Mouse (Mus musculus): ENCODE results near the gene Crip2. TPM values are rescaled to one million over a fixed set of nuclear protein-coding genes. Genes with fewer than 3 reads are reported as not detected.
A peak's percentile ranks its signal among the peaks of the same experiment; 100 is the strongest.

Gene Crip2
- polyA plus RNA-seq, 1 experiment from 2014 or later: 273 TPM

DNA sequence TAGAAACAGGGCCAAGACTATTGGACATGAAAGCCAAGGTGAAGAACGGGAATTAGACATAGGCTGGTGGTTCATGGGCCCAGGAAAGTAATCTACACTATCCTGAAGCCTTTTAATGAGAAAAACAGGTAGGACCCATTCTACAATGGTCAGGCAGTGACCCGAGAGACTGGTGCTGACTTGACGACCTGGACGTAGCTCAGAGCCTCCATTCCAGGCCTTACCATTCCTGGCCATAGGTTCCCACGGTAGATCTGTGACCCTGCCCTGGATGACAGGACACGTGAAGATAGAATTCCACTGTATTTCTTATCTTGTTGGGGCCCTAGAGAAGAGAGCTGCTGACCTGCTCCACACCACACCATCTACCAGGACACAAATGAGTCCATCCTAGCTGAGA lies 1.7 kb upstream of the Crip2 start:
- no peak overlapping the region for H3K9ac ChIP-seq
- WGBS: 70% methylated on average over 6 of the region's 6 CpGs
- no peak for TF ChIP-seq CTCF (IDR thresholded peaks at IDR 0.05; ENCODE audit: low read depth)
- H3K9me3 ChIP-seq (ENCODE audit: low read depth, low read length): no peaks in the 10 kb centered on the region
- H3K27ac ChIP-seq (ENCODE audit: low read depth): peak overlapping the region; percentile 58; the same call in 1 of the 2 replicates
- H3K27me3 ChIP-seq (ENCODE audit: insufficient read depth, low read length): no peaks in the 10 kb centered on the region
- peaks cover 27% of the 10 kb centered on the region for H3K4me1 ChIP-seq (ENCODE audit: insufficient read depth)
- no peak for DNase-seq
- H3K4me2 ChIP-seq: no peak overlapping the region
- H3K36me3 ChIP-seq (ENCODE audit: insufficient read depth): peaks cover 55% of the 10 kb centered on the region
- no peak overlapping the region for H3K4me3 ChIP-seq (ENCODE audit: low read depth, low read length)
- no peak for ATAC-seq (ENCODE audit: insufficient read depth)

- H3K27ac ChIP-seq (ENCODE audit: low read depth): peak overlapping the region; percentile 58
- peak overlapping the region; percentile 77 for H3K4me2 ChIP-seq
- no peak overlapping the region for H3K9ac ChIP-seq
- peaks cover 54% of the 10 kb centered on the region for H3K36me3 ChIP-seq (ENCODE audit: insufficient read depth)
- no peak for TF ChIP-seq CTCF (IDR thresholded peaks at IDR 0.05; ENCODE audit: low read depth)
- ATAC-seq (ENCODE audit: insufficient read depth) (0 out of 2 replicates have a peak, but pooled peaks have one; percentile 0), DNase-seq (peak; percentile 42)
- no peaks in the 10 kb centered on the region for H3K27me3 ChIP-seq (ENCODE audit: insufficient read depth, low read length)
- H3K4me3 ChIP-seq (ENCODE audit: low read depth, low read length): peak overlapping the region; percentile 57
- WGBS: 29% methylated on average over 11 of the region's 11 CpGs
- H3K9me3 ChIP-seq (ENCODE audit: low read depth, low read length): no peaks in the 10 kb centered on the region
- H3K4me1 ChIP-seq (ENCODE audit: insufficient read depth): peaks cover 28% of the 10 kb centered on the region
These were observed 853 bp upstream of the Crip2 start for GRCm38 (mm10) chr12:113138901-113139864.

DNA sequence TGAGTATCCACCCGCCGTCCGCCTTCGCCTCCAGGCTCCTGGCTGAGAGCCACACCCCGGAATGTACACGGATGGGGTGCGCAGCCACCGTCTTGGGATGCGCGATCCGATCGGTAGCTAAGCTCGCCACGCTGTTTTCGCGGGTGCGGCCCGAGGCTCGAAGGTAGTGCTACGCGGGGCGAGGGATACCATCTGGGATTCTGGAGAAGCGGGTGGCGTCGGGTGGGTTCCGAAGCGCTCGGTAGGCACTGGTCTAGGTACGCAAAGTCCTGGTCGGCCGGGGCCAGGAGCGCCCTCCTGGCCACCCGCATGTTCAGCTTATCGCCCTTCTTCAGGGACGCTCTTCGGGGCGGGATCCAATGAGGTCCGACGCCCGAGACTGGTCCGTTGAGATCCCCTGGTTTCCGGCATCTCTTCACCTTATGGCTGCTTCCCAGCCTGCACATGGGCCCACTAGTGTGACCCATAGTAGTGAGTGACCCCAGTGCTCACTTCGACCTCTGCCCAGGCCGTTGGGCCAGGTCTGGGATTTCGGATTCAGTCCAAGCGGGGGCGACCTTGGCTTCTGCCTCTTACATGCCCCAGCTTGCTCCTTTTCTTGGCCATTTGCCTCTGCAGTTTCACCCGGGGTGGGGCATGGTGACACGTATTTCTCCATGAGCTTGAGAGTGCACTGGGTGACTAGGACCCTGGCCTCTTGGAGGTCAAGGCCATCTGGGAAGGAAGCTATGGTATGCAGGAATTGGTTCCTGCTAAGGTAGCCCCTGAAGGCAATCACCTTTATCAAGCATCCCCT lies 778 bp downstream of the Crip2 start:
- ATAC-seq (ENCODE audit: insufficient read depth) (no peak; the same call in 1 of the 2 replicates), DNase-seq (peak; percentile 19)
- 5% methylated on average over 49 of the region's 49 CpGs for WGBS
- H3K36me3 ChIP-seq (ENCODE audit: insufficient read depth): peaks cover 52% of the 10 kb centered on the region
- H3K4me2 ChIP-seq: peak overlapping the region; percentile 77
- H3K27ac ChIP-seq (ENCODE audit: low read depth): peak overlapping the region; percentile 89
- peak overlapping the region; percentile 59 for H3K9ac ChIP-seq
- no peaks in the 10 kb centered on the region for H3K9me3 ChIP-seq (ENCODE audit: low read depth, low read length)
- no peak for TF ChIP-seq CTCF (IDR thresholded peaks at IDR 0.05; ENCODE audit: low read depth)
- H3K4me3 ChIP-seq (ENCODE audit: low read depth, low read length): peak overlapping the region; percentile 57
- H3K4me1 ChIP-seq (ENCODE audit: insufficient read depth): peaks cover 28% of the 10 kb centered on the region
- H3K27me3 ChIP-seq (ENCODE audit: insufficient read depth, low read length): no peaks in the 10 kb centered on the region

- TF ChIP-seq CTCF (IDR thresholded peaks at IDR 0.05; ENCODE audit: low read depth): no peak
- H3K4me3 ChIP-seq (ENCODE audit: low read depth, low read length): peak overlapping the region; percentile 57
- H3K27ac ChIP-seq (ENCODE audit: low read depth): peak overlapping the region; percentile 89
- H3K9ac ChIP-seq: peak overlapping the region; percentile 59
- no peaks in the 10 kb centered on the region for H3K9me3 ChIP-seq (ENCODE audit: low read depth, low read length)
- ATAC-seq (ENCODE audit: insufficient read depth): no peak
- no peaks in the 10 kb centered on the region for H3K27me3 ChIP-seq (ENCODE audit: insufficient read depth, low read length)
- peaks cover 30% of the 10 kb centered on the region for H3K4me1 ChIP-seq (ENCODE audit: insufficient read depth)
- peaks cover 47% of the 10 kb centered on the region for H3K36me3 ChIP-seq (ENCODE audit: insufficient read depth)
- peak overlapping the region; percentile 77 for H3K4me2 ChIP-seq
- WGBS: 28% methylated on average over 8 of the region's 8 CpGs
- DNase-seq: peak; percentile 65
These were observed 1.5 kb downstream of the Crip2 start for GRCm38 (mm10) chr12:113141531-113141973.

GRCm38 (mm10) chr12:113142021-113142975 lies 2.3 kb downstream of the Crip2 start:
- Histone ChIP-seq H3K9me3 (ENCODE audit: low read depth, low read length) (no peaks in the 10 kb centered on the region), H3K36me3 (ENCODE audit: insufficient read depth) (peaks cover 40% of the 10 kb centered on the region), H3K4me1 (ENCODE audit: insufficient read depth) (peaks cover 30% of the 10 kb centered on the region), H3K27me3 (ENCODE audit: insufficient read depth, low read length) (no peaks in the 10 kb centered on the region), H3K4me2 (peak overlapping the region; percentile 77), H3K4me3 (ENCODE audit: low read depth, low read length) (peak overlapping the region; percentile 57), H3K27ac (ENCODE audit: low read depth) (peak overlapping the region; percentile 89), H3K9ac (peak overlapping the region; percentile 59)
- TF ChIP-seq CTCF (IDR thresholded peaks at IDR 0.05; ENCODE audit: low read depth): no peak
- WGBS: 13% methylated on average over 15 of the region's 15 CpGs
- peak; percentile 64 for ATAC-seq (ENCODE audit: insufficient read depth)
- DNase-seq: peak; percentile 87

DNA sequence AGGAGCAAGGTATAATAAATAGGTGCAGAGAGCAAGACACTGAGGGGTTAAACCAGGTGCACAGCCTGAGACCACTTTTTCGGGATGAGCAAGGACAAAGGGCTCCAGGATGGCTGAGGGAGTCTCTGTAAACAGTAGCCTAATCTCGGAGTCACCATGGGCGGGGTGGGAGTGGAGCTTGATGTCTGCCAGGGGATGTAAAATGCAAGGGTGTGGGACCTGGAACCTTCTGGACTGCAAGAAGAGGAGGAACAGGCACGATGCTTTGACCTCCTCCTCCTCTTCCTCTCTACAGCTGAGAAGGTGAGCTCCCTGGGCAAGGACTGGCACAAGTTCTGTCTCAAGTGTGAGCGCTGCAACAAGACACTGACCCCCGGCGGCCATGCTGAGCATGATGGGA lies 3.1 kb downstream of the Crip2 start:
- 47% methylated on average over 7 of the region's 7 CpGs for WGBS
- ATAC-seq (ENCODE audit: insufficient read depth) (no peak), DNase-seq (no peak)
- H3K9me3 ChIP-seq (ENCODE audit: low read depth, low read length): no peaks in the 10 kb centered on the region
- H3K27ac ChIP-seq (ENCODE audit: low read depth): peak overlapping the region; percentile 89; the same call in 1 of the 2 replicates
- 0 out of 2 replicates have a peak, but pooled peaks have one; percentile 16 for TF ChIP-seq CTCF (IDR thresholded peaks at IDR 0.05; ENCODE audit: low read depth)
- peaks cover 31% of the 10 kb centered on the region for H3K36me3 ChIP-seq (ENCODE audit: insufficient read depth)
- peaks cover 30% of the 10 kb centered on the region for H3K4me1 ChIP-seq (ENCODE audit: insufficient read depth)
- H3K4me2 ChIP-seq: peak overlapping the region; percentile 77
- H3K27me3 ChIP-seq (ENCODE audit: insufficient read depth, low read length): no peaks in the 10 kb centered on the region
- H3K4me3 ChIP-seq (ENCODE audit: low read depth, low read length): peak overlapping the region; percentile 57
- peak overlapping the region; percentile 36; the same call in 1 of the 2 replicates for H3K9ac ChIP-seq

Data from lung, embryonic 14.5 days (tissue).